Mouse (Mus musculus) gastrocnemius, postnatal 36 days (tissue): ENCODE data around the gene Snx17. TPM values are rescaled to one million over a fixed set of nuclear protein-coding genes. Genes with fewer than 3 reads are reported as not detected.
A peak's percentile ranks its signal among the peaks of the same experiment; 100 is the strongest.
"Not testable (repeated sequence)": the region's sequence is repeated elsewhere in the genome, so short reads cannot be mapped to it uniquely, and the experiment has no call there.

Source experiments
- DNase-seq, 2 experiments: peaks; one replicate each; pipeline ENCODE4 v3.0.0; 2022
- intact Hi-C: fragments of 180-260 bp; cut with DNase I; formaldehyde crosslinking; loops from one replicate; pipeline ENCODE4 v1.15.1; 2025
- total RNA-seq, 2 experiments: library from RNA; stranded (reverse); gene quantifications; 2 replicates each; pipeline ENCODE4 v1.2.3; 2021

Gene Snx17
- total RNA-seq, 2 experiments from 2014 or later: 28.1 to 29.7 TPM

GRCm38 (mm10) chr5:31194486-31195485, 1.8 kb downstream of the Snx17 start:
- DNase-seq: no peak
- intact Hi-C loops: no loop called here

- no peak for DNase-seq
- intact Hi-C loops: no loop called here
These were observed 2.6 kb downstream of the Snx17 start for GRCm38 (mm10) chr5:31195671-31196070.

- intact Hi-C loops: no loop called here
- DNase-seq: no peak
These were observed 3.2 kb downstream of the Snx17 start for GRCm38 (mm10) chr5:31196207-31196606.

GRCm38 (mm10) chr5:31197072-31197471, 4.0 kb downstream of the Snx17 start:
- intact Hi-C loops: no loop called here

GRCm38 (mm10) chr5:31198170-31198569, 5.1 kb downstream of the Snx17 start:
- intact Hi-C loops: no loop called here
- no peak for DNase-seq

More at GRCm38 (mm10) chr5:31197072-31197471, 4.0 kb downstream of the Snx17 start:
- DNase-seq: no peak

GRCm38 (mm10) chr5:31198616-31199320, 5.7 kb downstream of the Snx17 start:
- intact Hi-C loops: no loop called here
- DNase-seq: no peak

GRCm38 (mm10) chr5:31199321-31199892, 6.4 kb downstream of the Snx17 start:
- intact Hi-C loops: no loop called here
- DNase-seq: no peak

GRCm38 (mm10) chr5:31199893-31200292, 6.9 kb downstream of the Snx17 start:
- intact Hi-C loops: no loop called here
- DNase-seq: no peak

GRCm38 (mm10) chr5:31200327-31200768, 7.3 kb downstream of the Snx17 start:
- no peak for DNase-seq
- intact Hi-C loops: no loop called here

GRCm38 (mm10) chr5:31201042-31201741, 8.2 kb downstream of the Snx17 start:
- DNase-seq: no peak
- intact Hi-C loops: no loop called here

GRCm38 (mm10) chr5:31201742-31202590, 8.9 kb downstream of the Snx17 start, which contains the start of gene Zfp513:
Zfp513 (minus strand) TSS chr5:31202303.
- intact Hi-C loops: no loop called here

GRCm38 (mm10) chr5:31202933-31203332, 9.9 kb downstream of the Snx17 start:
- DNase-seq: no peak
- intact Hi-C loops: no loop called here

More at GRCm38 (mm10) chr5:31201742-31202590, 8.9 kb downstream of the Snx17 start, which contains the start of gene Zfp513:
- peak; percentile 90 to 91 for DNase-seq

- intact Hi-C loops: no loop called here
- DNase-seq: no peak
These were observed 10.8 kb downstream of the Snx17 start for GRCm38 (mm10) chr5:31203866-31204265.

GRCm38 (mm10) chr5:31204421-31204820, 11.4 kb downstream of the Snx17 start:
- intact Hi-C loops: no loop called here
- no peak for DNase-seq

- intact Hi-C loops: loop anchor here (5.0 kb wide), 1 partner anchor 111 kb away; no protein-coding TSS in a partner anchor
- not testable (repeated sequence) for DNase-seq
These were observed 23.5 kb downstream of the Snx17 start for GRCm38 (mm10) chr5:31216554-31216953.

- DNase-seq: no peak
- intact Hi-C loops: loop anchor here (5.0 kb wide), 1 partner anchor 109 kb away; no protein-coding TSS in a partner anchor
These were observed 25.3 kb downstream of the Snx17 start for GRCm38 (mm10) chr5:31218294-31218693.

GRCm38 (mm10) chr5:31219070-31219469, 26.0 kb downstream of the Snx17 start:
- no peak for DNase-seq
- intact Hi-C loops: loop anchor here (5.0 kb wide), 1 partner anchor 108 kb away; no protein-coding TSS in a partner anchor

- intact Hi-C loops: loop anchor here (5.0 kb wide), 1 partner anchor 108 kb away; no protein-coding TSS in a partner anchor
- DNase-seq: no peak
These were observed 26.4 kb downstream of the Snx17 start for GRCm38 (mm10) chr5:31219474-31219873.
